Mouse (Mus musculus) liver, embryonic 15.5 days (tissue): ENCODE results near the gene Plxnc1. TPM values are rescaled to one million over a fixed set of nuclear protein-coding genes. Genes with fewer than 3 reads are reported as not detected.

Experiments used
- ATAC-seq: fragments of 200-750 bp; cut with Nextera tagmentation; 2 replicates; pipeline ENCODE4 v1.8.0; 2017; ENCODE audit warnings: moderate number of reproducible peaks, mild to moderate bottlenecking, moderate library complexity; ENCODE audit not compliant: insufficient read depth
- H3K27ac ChIP-seq: fragments of 300-500 bp; sonication (generic); replicated peaks from 2 replicates; pipeline ENCODE4 v1.5.1; 2015; ENCODE audit warnings: mild to moderate bottlenecking, inconsistent platforms
- H3K27me3 ChIP-seq: fragments of 300-500 bp; sonication (generic); 2 replicates; pipeline ENCODE4 v1.6.1; 2015; ENCODE audit warnings: mild to moderate bottlenecking, inconsistent platforms
- H3K36me3 ChIP-seq: fragments of 300-500 bp; sonication (generic); replicated peaks from 2 replicates; pipeline ENCODE4 v1.6.1; 2015; ENCODE audit warnings: moderate library complexity, mild to moderate bottlenecking, inconsistent platforms
- H3K4me1 ChIP-seq: fragments of 300-500 bp; sonication (generic); replicated peaks from 2 replicates; pipeline ENCODE4 v1.6.1; 2015; ENCODE audit warnings: inconsistent platforms
- H3K4me2 ChIP-seq: fragments of 300-500 bp; sonication (generic); 2 replicates; pipeline ENCODE4 v1.6.1; 2015; ENCODE audit warnings: moderate library complexity, mild to moderate bottlenecking, inconsistent platforms
- H3K4me3 ChIP-seq: fragments of 300-500 bp; sonication (generic); replicated peaks from 2 replicates; pipeline ENCODE4 v1.5.1; 2015; ENCODE audit warnings: mild to moderate bottlenecking, inconsistent platforms
- H3K9ac ChIP-seq: fragments of 300-500 bp; sonication (generic); 2 replicates; pipeline ENCODE4 v1.6.1; 2015; ENCODE audit warnings: moderate library complexity, mild to moderate bottlenecking, inconsistent platforms
- H3K9me3 ChIP-seq: fragments of 300-500 bp; sonication (generic); replicated peaks from 2 replicates; pipeline ENCODE4 v1.6.1; 2016; ENCODE audit warnings: inconsistent platforms
- WGBS: fragments of 180-500 bp; shearing (Covaris S2); methylation state at CpG from one replicate; pipeline ENCODE4 v1.1.7; 2015; ENCODE audit warnings: mixed read lengths; ENCODE audit not compliant: insufficient replicate concordance; 5-methylcytosine and 5-hydroxymethylcytosine counted together
- polyA plus RNA-seq: library from polyadenylated mRNA; unstranded; fragments of >200 nt; fragmentation: Nextera tagmentation; extraction: Ambion mirVana; gene quantifications from 2 replicates; pipeline ENCODE4 v1.2.1, GENCODE M21; 2015

The Plxnc1 gene
- polyA plus RNA-seq, 1 experiment from 2014 or later, result 2.1 TPM

DNA sequence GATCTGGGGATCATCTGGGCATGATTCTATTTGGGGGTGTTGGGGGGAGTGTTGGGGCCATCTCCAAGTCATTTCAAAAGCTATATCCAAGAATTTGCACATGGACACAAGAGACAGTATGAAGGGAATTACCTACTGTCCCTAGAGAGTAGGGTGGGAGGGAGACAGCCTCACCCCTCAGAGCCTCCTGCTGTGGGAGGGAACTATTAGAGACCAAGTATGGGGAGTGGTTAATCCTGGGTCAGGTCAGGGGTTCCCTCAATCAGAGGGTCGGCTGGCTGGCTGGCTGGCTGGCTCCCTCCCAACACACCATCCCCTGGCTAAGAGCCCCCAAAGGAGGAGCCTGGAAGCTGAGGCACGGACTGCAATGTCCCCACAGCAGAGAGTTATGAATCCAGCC lies 24.7 kb downstream of the Plxnc1 start:
- Histone ChIP-seq H3K4me3 (peak overlapping the region; percentile 53), H3K27ac (peak overlapping the region; percentile 88), H3K36me3 (no peaks in the 10 kb centered on the region), H3K4me2 (peak overlapping the region; percentile 71), H3K4me1 (peaks cover 88% of the 10 kb centered on the region), H3K9me3 (no peaks in the 10 kb centered on the region), H3K27me3 (no peaks in the 10 kb centered on the region), H3K9ac (peak overlapping the region; percentile 54)
- WGBS, result 48% methylated on average over 2 of the region's 2 CpGs
- ATAC-seq, result peak; percentile 65

DNA sequence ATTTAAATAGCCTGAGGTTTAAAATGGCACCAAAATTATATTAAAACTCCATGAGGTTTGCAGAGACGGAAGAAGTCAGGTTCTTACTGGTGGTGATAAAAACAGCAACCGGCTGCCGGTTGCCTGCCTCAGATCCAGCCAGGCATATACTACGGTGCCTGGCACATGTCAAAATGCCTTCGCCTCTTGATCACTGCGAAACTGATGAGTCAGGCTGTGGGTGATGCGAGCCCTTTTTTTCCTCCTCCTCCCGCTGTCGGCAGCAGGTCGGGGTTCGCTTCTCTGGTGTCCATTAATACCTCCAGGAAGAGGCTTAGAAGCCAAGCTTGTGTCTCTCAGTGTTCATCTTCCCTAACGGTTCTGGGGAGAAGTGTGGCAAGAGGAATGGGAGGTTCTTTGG lies 25.1 kb downstream of the Plxnc1 start:
- peak overlapping the region; percentile 53 for H3K4me3 ChIP-seq
- H3K4me2 ChIP-seq, result peak overlapping the region; percentile 71
- no peaks in the 10 kb centered on the region for H3K27me3 ChIP-seq
- ATAC-seq, result peak; percentile 84
- H3K36me3 ChIP-seq, result no peaks in the 10 kb centered on the region
- no peaks in the 10 kb centered on the region for H3K9me3 ChIP-seq
- peaks cover 84% of the 10 kb centered on the region for H3K4me1 ChIP-seq
- peak overlapping the region; percentile 88 for H3K27ac ChIP-seq
- WGBS, result 20% methylated on average over 12 of the region's 12 CpGs
- peak overlapping the region; percentile 54 for H3K9ac ChIP-seq

- peaks cover 84% of the 10 kb centered on the region for H3K4me1 ChIP-seq
- peak overlapping the region; percentile 71 for H3K4me2 ChIP-seq
- H3K9me3 ChIP-seq, result no peaks in the 10 kb centered on the region
- 52% methylated on average over 7 of the region's 7 CpGs for WGBS
- no peaks in the 10 kb centered on the region for H3K36me3 ChIP-seq
- peak overlapping the region; percentile 88 for H3K27ac ChIP-seq
- ATAC-seq, result no peak
- H3K27me3 ChIP-seq, result no peaks in the 10 kb centered on the region
- H3K4me3 ChIP-seq, result peak overlapping the region; percentile 53
- H3K9ac ChIP-seq, result peak overlapping the region; percentile 54; the same call in 1 of the 2 replicates
Measured at GRCm38 (mm10) chr10:94918618-94919017, 26.0 kb downstream of the Plxnc1 start.

- Histone ChIP-seq H3K4me2 (peak overlapping the region; percentile 71), H3K36me3 (no peaks in the 10 kb centered on the region), H3K9me3 (no peaks in the 10 kb centered on the region), H3K27me3 (no peaks in the 10 kb centered on the region), H3K4me1 (peaks cover 84% of the 10 kb centered on the region), H3K9ac (peak overlapping the region; percentile 23; the same call in 1 of the 2 replicates), H3K27ac (peak overlapping the region; percentile 88), H3K4me3 (peak overlapping the region; percentile 53)
- WGBS, result 22% methylated on average over 2 of the region's 2 CpGs
- no peak for ATAC-seq
Measured at GRCm38 (mm10) chr10:94917990-94918389, 26.6 kb downstream of the Plxnc1 start.

DNA sequence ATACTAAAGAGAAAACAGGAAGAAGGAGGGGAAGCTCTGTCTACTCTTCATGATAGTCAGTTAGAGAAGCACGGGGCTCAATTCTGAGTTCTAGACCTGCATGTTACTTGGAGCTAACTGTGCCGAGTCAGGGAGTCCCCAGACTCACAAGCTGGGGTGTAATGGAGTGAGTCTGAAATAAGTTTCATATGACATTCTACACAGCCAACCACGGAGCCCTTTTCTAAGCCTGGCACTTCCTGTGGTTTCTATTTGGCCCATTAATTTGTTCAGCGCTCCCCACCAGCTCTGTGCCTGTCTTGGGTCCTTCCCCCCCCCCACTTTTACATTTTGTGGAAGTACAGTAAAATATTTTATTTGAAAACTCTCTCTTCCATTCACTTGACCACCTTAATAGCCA lies 27.3 kb downstream of the Plxnc1 start:
- H3K4me1 ChIP-seq, result peaks cover 84% of the 10 kb centered on the region
- 34% methylated on average over 4 of the region's 4 CpGs for WGBS
- peak overlapping the region; percentile 71 for H3K4me2 ChIP-seq
- no peaks in the 10 kb centered on the region for H3K27me3 ChIP-seq
- no peaks in the 10 kb centered on the region for H3K36me3 ChIP-seq
- H3K27ac ChIP-seq, result peak overlapping the region; percentile 88
- no peak overlapping the region for H3K9ac ChIP-seq
- ATAC-seq, result no peak
- no peak overlapping the region for H3K4me3 ChIP-seq
- no peaks in the 10 kb centered on the region for H3K9me3 ChIP-seq

GRCm38 (mm10) chr10:94916610-94917009 lies 28.0 kb downstream of the Plxnc1 start:
- Histone ChIP-seq H3K36me3 (no peaks in the 10 kb centered on the region), H3K27me3 (no peaks in the 10 kb centered on the region), H3K27ac (peak overlapping the region; percentile 88), H3K9me3 (no peaks in the 10 kb centered on the region), H3K4me1 (peaks cover 84% of the 10 kb centered on the region), H3K4me3 (no peak overlapping the region), H3K9ac (no peak overlapping the region), H3K4me2 (no peak overlapping the region)
- no peak for ATAC-seq
- 75% methylated on average over 7 of the region's 7 CpGs for WGBS

DNA sequence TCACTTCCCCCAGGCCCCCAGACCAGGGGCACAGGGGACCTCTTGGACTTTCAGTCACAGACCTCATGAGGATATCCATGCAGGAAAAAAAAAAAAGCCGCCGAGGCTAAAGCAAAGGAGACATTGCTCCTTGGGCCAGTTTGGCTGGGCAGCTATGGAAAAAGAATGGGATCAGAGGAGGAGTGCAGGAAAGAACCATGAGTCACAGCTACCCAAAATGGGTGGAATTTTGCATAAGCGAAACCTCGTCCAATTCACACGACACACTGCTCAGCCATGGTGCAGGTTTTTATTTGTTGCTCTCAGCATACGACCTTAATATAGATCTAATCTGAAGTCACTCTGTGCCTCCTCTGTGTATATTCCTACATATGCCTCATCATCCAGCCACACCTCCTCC lies 28.9 kb downstream of the Plxnc1 start:
- H3K36me3 ChIP-seq, result no peaks in the 10 kb centered on the region
- H3K9me3 ChIP-seq, result no peaks in the 10 kb centered on the region
- H3K4me1 ChIP-seq, result peaks cover 88% of the 10 kb centered on the region
- H3K9ac ChIP-seq, result no peak overlapping the region
- 81% methylated on average over 6 of the region's 6 CpGs for WGBS
- no peaks in the 10 kb centered on the region for H3K27me3 ChIP-seq
- no peak for ATAC-seq
- peak overlapping the region; percentile 88 for H3K27ac ChIP-seq
- no peak overlapping the region for H3K4me2 ChIP-seq
- no peak overlapping the region for H3K4me3 ChIP-seq

- Histone ChIP-seq H3K4me3 (no peak overlapping the region), H3K27me3 (no peaks in the 10 kb centered on the region), H3K9me3 (no peaks in the 10 kb centered on the region), H3K27ac (peak overlapping the region; percentile 63), H3K36me3 (no peaks in the 10 kb centered on the region), H3K4me1 (peaks cover 83% of the 10 kb centered on the region), H3K9ac (no peak overlapping the region), H3K4me2 (no peak overlapping the region)
- 85% methylated on average over 11 of the region's 11 CpGs for WGBS
- ATAC-seq, result no peak
Measured at GRCm38 (mm10) chr10:94914081-94914480, 30.6 kb downstream of the Plxnc1 start.

DNA sequence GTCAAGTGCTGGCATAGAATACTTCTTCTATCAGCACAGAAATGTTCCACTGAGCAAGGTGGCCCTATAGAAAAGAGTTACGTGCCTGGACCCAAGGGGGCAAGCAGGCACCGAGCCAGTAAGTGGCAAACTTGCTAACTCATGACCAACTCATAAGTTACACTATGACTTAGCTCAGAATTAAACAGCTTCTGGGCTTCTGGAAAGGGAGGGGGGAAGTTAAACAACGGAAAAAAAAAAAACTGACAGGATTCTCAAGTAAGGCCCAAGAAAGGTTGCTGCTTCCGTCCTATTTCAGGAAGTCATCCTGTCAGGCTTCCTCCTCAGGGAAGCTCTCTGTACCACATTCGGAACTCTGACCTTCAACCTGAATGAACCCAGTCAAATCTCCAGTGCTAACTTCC lies 31.3 kb downstream of the Plxnc1 start:
- Histone ChIP-seq H3K9me3 (no peaks in the 10 kb centered on the region), H3K27me3 (no peaks in the 10 kb centered on the region), H3K4me1 (peaks cover 80% of the 10 kb centered on the region), H3K27ac (peak overlapping the region; percentile 93), H3K4me2 (peak overlapping the region; percentile 57), H3K9ac (peak overlapping the region; percentile 28; the same call in 1 of the 2 replicates), H3K4me3 (no peak overlapping the region), H3K36me3 (no peaks in the 10 kb centered on the region)
- WGBS, result 33% methylated on average over 5 of the region's 5 CpGs
- no peak for ATAC-seq

GRCm38 (mm10) chr10:94912551-94912950 lies 32.1 kb downstream of the Plxnc1 start:
- peak overlapping the region; percentile 93 for H3K27ac ChIP-seq
- H3K4me3 ChIP-seq, result no peak overlapping the region
- H3K4me1 ChIP-seq, result peaks cover 73% of the 10 kb centered on the region
- peak overlapping the region; percentile 28 for H3K9ac ChIP-seq
- WGBS, result 32% methylated on average over 1 of the region's 1 CpGs
- H3K9me3 ChIP-seq, result no peaks in the 10 kb centered on the region
- peak overlapping the region; percentile 57 for H3K4me2 ChIP-seq
- no peaks in the 10 kb centered on the region for H3K36me3 ChIP-seq
- H3K27me3 ChIP-seq, result no peaks in the 10 kb centered on the region
- ATAC-seq, result peak; percentile 98

DNA sequence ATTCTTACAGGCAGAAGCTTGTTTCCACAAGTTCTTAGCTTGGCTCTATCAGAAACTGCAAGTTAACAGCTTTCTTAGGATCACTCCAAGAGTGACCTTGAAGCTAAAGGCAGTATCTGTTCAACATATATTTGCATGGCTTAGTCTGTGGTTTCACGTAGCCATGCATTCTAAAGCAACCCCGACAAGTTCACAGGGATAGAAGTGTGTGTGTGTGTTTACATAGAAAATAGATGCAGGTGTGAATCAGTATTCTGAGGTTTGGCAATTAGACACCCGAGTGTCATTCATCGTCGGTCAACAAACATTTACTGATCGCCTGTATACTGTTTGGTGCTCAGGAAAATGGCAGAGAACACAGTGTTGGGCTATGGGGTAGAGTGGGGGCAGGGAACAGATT lies 33.5 kb downstream of the Plxnc1 start:
- H3K36me3 ChIP-seq, result no peaks in the 10 kb centered on the region
- no peaks in the 10 kb centered on the region for H3K9me3 ChIP-seq
- H3K4me1 ChIP-seq, result peaks cover 58% of the 10 kb centered on the region
- no peak overlapping the region for H3K4me2 ChIP-seq
- H3K9ac ChIP-seq, result no peak overlapping the region
- peak overlapping the region; percentile 93 for H3K27ac ChIP-seq
- no peak overlapping the region for H3K4me3 ChIP-seq
- ATAC-seq, result no peak
- H3K27me3 ChIP-seq, result no peaks in the 10 kb centered on the region
- WGBS, result 84% methylated on average over 6 of the region's 6 CpGs

- no peaks in the 10 kb centered on the region for H3K36me3 ChIP-seq
- H3K27ac ChIP-seq, result peak overlapping the region; percentile 93
- no peak overlapping the region for H3K4me3 ChIP-seq
- no peak overlapping the region for H3K4me2 ChIP-seq
- WGBS, result 80% methylated on average over 4 of the region's 4 CpGs
- no peak for ATAC-seq
- H3K4me1 ChIP-seq, result peaks cover 53% of the 10 kb centered on the region
- no peaks in the 10 kb centered on the region for H3K9me3 ChIP-seq
- H3K27me3 ChIP-seq, result no peaks in the 10 kb centered on the region
- no peak overlapping the region for H3K9ac ChIP-seq
Measured at GRCm38 (mm10) chr10:94910570-94910969, 34.1 kb downstream of the Plxnc1 start.
